Mouse (Mus musculus) liver, postnatal 0 days (tissue): Measurements from ENCODE around the gene Mylk.
A peak's percentile ranks its signal among the peaks of the same experiment; 100 is the strongest.

Experiments used
- CTCF ChIP-seq: sonication (generic); IDR thresholded peaks from 2 replicates; pipeline ENCODE4 v1.5.1; 2016; ENCODE audit warnings: antibody characterized with exemption, low read depth
- EP300 ChIP-seq: IDR thresholded peaks from 2 replicates; pipeline ENCODE4 v1.6.1; 2016; ENCODE audit warnings: antibody characterized with exemption, low read depth, mild to moderate bottlenecking

DNA sequence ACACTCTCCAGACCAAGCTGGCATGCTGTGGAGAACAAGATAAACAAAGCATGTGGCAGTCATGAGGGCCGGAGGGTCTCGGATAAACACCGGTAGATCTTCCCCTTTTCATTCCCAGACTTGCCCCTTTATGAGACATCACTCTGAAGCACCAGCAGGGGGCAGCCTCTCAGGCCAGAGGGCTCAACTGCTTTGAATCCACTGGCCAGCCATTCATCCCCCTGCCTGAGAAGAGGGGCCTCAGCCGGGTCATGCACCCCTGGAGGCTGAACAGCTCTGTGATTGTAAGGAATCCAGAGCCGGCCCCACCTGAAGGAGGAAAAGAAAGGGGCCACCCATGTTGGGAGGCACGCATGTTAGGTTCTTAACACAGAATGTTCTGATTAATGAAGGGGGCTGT is 175.2 kb downstream of the Mylk start:
- TF ChIP-seq CTCF (peak; percentile 80), EP300 (no peak)
